Mouse (Mus musculus): Measurements from ENCODE around the gene Tma7.

Gene Tma7

DNA sequence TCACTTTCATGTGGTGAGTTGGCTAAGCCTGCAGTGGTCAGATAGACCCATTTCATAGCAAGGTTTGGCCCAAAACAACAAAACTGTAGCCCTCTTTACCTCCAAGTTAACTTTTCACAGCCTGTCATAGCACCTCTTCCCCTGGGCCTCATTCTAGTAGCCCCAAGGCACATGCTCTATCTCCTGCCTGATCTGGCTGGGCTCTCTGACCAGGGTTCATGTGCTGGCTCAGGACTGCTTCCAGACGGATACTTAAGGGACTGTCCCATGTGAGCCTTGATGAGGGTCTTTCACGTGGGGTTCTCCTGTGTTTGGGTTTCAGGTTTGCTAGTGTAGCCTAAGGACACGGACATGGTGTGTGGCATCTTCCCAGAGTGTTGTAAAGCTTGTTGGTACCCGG lies 42.7 kb downstream of the Tma7 start:
- DNase-seq, result peak; percentile 7

DNA sequence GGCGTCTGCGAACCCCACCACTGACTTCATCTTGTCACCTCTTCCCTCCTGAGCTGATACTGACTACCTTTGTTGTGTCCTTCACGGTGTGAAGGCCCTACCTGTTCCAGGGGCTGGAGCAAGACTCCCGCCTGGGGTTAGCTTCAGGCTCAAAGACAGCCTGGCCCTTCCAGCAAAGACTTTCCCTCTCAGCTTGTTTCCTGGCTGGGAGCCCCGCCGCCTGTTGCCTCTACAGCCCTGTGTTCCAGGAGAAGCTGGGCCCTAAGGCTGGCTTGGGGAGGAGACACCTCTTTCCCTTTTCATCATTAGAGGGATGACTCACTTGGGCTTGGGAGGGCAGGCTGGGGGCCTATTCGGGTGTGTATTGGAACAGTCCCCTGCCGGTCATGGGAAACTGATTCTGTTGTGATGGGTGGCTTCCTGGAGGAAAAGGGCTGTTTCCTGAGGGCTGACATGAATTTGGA lies 43.5 kb downstream of the Tma7 start:
- DNase-seq, result peak; percentile 75

DNA sequence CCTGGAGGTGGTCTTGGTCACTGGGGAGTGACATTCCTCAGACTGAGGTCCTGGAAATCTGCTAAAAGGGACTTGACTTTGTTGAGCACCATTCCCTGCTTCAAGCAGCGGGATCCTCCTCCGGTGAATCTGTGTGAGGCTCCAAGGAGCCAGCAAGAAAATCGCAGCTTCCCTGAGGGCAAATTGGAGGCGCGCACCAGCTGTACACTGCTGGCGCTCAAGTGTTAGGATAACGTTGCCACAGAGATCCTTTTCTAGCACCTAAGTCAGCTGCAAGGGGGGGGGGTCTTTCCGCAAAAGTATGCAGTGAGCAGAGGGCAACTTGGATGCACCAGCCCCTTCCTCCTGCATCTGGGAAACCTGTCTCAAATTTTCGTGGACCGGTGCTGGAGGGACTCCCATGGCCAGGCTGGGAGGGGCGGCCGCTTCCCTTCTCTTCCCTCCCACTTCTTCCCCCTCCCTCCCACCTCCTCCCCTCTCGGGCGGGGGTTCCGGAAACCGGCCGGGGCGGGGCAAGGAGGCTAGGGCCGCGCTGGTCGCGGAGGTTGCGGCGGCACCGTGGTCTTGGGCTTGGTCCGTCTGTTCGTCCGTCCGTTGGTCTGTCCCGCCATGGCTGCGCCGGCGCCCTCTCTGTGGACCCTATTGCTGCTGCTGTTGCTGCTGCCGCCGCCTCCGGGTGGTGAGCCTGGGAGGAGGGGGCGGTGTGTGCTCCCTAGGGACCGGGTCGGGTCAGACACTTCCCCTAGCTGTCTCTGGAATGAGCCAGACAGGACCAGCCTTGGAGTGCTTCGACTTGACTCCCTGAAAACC lies 44.1 kb downstream of the Tma7 start, which contains the start of gene Shisa5:
Gene Shisa5, plus strand, starts transcription at position 480 of the 810 bp plus-strand sequence.
- DNase-seq, result peak; percentile 63

DNA sequence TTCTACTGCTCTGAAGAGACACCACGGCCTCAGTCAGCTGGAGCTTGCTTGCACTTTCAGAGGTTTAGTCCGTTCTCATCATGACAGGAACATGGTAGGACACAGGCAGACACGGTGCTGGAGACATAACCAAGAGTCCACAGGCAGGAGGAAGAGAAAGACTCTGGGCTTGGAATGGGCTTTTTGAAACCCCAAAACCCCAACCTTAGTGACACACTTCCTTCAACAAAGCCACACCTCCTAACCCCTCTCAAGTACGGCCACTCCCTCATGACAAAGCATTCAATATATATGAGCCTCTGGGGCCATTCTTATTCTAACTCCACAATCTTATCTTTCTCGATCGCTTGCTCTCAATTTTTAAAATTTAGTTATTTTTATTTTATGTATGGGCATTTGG lies 50.0 kb downstream of the Tma7 start:
- DNase-seq, result no peak

DNA sequence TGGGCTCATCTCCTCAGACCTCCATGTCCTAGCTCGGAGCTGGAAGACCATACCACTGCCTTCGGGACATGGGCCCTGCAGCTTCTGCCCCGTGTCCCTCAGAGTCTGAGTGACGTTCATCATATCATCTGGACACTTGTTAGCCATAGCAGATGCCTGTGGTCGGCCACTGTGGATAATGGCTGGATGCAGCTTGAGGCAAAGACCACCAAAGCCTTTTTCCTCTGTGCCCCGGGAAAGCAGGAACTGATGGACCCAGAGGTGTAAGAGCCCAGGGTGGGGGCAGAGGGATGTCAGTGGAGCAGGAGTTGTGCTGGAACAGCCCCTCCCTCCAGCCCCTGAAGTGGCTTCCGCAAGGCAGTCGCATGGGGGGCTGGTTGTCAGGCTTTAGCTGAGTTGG lies 50.7 kb downstream of the Tma7 start:
- DNase-seq, result no peak

DNA sequence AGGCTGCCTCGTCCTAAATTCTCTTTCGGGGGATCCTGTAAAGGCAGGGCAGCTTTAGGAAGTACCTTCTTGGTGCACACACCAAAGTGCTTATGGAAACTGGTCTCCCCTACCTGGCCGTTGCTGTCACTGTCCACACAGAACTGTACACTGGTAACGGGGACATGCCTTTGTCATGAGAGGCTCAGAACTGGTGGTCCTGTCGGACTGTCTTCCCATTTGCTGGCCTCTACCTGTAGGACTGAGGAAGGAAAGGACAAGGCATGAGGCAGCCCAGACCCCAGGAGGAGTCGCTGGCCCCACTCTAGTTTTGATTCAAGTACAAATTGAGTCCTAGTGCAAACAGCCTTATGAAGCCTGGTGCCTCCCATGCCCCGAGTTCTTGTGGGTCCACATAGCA lies 51.4 kb downstream of the Tma7 start:
- no peak for DNase-seq

DNA sequence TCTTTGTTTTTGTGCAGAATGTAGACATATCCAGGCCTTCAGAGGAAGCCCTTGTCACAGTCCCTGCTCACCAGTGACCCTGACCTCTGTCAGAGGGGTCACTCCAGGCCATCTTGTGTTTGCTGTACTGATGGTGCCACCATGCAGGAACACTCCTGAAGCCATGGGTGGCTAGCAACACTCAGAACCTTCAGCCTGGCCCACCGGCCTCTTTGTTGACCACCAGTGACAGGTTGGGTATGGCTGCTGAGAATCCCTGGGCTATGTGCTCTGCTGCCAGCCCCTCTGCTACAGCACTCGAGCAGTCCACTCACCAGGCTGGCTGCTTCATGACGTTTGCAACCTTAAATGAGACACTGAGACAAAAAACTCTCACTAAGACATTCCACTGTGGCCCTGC lies 52.1 kb downstream of the Tma7 start:
- no peak for DNase-seq

DNA sequence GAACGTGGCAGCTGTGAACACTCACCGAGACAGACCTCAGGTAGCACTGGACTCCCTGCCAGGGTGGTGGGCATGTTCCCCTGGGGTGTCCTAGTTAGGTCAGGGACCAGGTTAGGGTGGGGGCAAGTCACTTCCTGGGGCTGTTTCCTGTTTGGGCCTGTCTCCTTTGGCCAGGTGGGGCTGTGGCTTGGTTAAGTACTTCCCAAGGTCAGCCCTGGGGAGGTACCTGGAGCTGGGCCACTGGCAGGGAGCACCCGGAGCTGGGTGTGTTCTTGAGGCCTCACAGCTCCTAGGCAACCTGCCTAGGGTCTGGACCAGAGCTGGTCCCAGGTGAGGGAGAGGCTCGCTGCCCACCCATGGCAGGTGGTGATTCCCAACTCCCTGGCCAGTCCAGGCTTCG lies 53.5 kb downstream of the Tma7 start:
- DNase-seq, result no peak

DNA sequence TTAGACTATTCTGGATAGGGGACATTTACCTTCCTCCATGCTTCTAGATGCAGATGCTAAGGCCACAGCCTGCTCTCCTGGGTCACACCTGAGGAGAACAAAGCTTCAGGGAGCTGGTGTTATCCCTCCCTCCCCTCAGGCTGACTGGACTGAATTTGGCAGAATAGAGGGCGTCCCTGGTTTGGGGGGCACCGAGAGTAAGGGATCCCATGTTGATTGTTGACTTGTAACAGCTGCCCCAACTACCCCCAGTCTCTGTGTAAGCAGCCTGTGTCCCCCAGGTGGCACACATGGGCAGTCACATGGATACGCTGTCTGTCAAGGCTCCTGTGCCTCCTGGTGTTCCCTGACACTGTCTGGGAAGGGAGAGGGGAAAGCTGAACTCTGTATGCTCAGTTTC lies 54.0 kb downstream of the Tma7 start:
- DNase-seq, result no peak

DNA sequence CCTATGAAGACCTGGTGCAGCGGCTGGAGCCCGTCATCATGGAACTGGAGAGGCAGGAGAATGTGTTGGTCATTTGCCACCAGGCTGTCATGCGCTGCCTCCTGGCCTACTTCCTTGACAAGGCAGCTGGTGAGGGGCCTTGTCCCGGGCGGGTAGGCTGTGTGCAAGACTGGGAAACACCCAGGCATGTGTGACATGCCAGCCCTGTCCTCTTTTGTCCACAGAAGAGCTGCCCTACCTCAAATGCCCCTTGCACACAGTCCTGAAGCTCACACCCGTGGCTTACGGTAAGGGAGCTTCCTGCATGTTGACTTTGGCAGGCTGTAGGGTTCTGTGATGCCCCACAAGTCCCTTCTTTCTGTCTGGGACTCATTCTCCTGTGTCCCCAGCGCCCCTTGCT lies 54.9 kb downstream of the Tma7 start:
- DNase-seq, result no peak
